Mouse (Mus musculus): ENCODE data around the gene Tjp1. TPM values are rescaled to one million over a fixed set of nuclear protein-coding genes. Genes with fewer than 3 reads are reported as not detected.

The Tjp1 gene
- polyA plus RNA-seq, 1 experiment from 2014 or later = 30.3 TPM

- H3K36me3 ChIP-seq (ENCODE audit: control insufficient read depth, insufficient read depth, low read length) = no peaks in the 10 kb centered on the region
- WGBS = 84% methylated on average over 3 of the region's 3 CpGs
- no peaks in the 10 kb centered on the region for H3K4me1 ChIP-seq (replicated peaks; ENCODE audit: control insufficient read depth, insufficient read depth, low read length)
- H3K27ac ChIP-seq (ENCODE audit: low read depth, low read length) = no peak overlapping the region
- H3K9ac ChIP-seq (ENCODE audit: low read length) = no peak overlapping the region
- no peak overlapping the region for H3K4me3 ChIP-seq (ENCODE audit: low read depth, low read length)
- no peak overlapping the region for H3K4me2 ChIP-seq (ENCODE audit: low read depth, low read length, severe bottlenecking)
- no peaks in the 10 kb centered on the region for H3K9me3 ChIP-seq (ENCODE audit: control insufficient read depth, low read length)
- no peaks in the 10 kb centered on the region for H3K27me3 ChIP-seq (ENCODE audit: control insufficient read depth, insufficient read depth, low read length)
- no peak for DNase-seq (ENCODE audit: low spot score)
- ATAC-seq (replicated peaks; ENCODE audit: low FRiP score) = no peak
Measured at GRCm38 (mm10) chr7:65472048-65472447, 55.5 kb downstream of the Tjp1 start.

- no peaks in the 10 kb centered on the region for H3K36me3 ChIP-seq (ENCODE audit: control insufficient read depth, insufficient read depth, low read length)
- no peak overlapping the region for H3K4me2 ChIP-seq (ENCODE audit: low read depth, low read length, severe bottlenecking)
- H3K27me3 ChIP-seq (ENCODE audit: control insufficient read depth, insufficient read depth, low read length) = no peaks in the 10 kb centered on the region
- H3K9me3 ChIP-seq (ENCODE audit: control insufficient read depth, low read length) = no peaks in the 10 kb centered on the region
- no peak overlapping the region for H3K27ac ChIP-seq (ENCODE audit: low read depth, low read length)
- H3K4me3 ChIP-seq (ENCODE audit: low read depth, low read length) = no peak overlapping the region
- H3K4me1 ChIP-seq (replicated peaks; ENCODE audit: control insufficient read depth, insufficient read depth, low read length) = no peaks in the 10 kb centered on the region
- WGBS = 85% methylated on average over 6 of the region's 6 CpGs
- no peak overlapping the region for H3K9ac ChIP-seq (ENCODE audit: low read length)
- ATAC-seq (replicated peaks; ENCODE audit: low FRiP score) = no peak
- no peak for DNase-seq (ENCODE audit: low spot score)
Measured at GRCm38 (mm10) chr7:65471406-65471805, 56.2 kb downstream of the Tjp1 start.

- no peak overlapping the region for H3K9ac ChIP-seq (ENCODE audit: low read length)
- ATAC-seq (replicated peaks; ENCODE audit: low FRiP score) = no peak
- WGBS = 32% methylated on average over 8 of the region's 8 CpGs
Measured at GRCm38 (mm10) chr7:65470214-65470613, 57.4 kb downstream of the Tjp1 start.

GRCm38 (mm10) chr7:65469666-65470065 lies 57.9 kb downstream of the Tjp1 start:
- Histone ChIP-seq H3K4me2 (ENCODE audit: low read depth, low read length, severe bottlenecking) (no peak overlapping the region), H3K9me3 (ENCODE audit: control insufficient read depth, low read length) (no peaks in the 10 kb centered on the region), H3K4me3 (ENCODE audit: low read depth, low read length) (no peak overlapping the region), H3K4me1 (replicated peaks; ENCODE audit: control insufficient read depth, insufficient read depth, low read length) (no peaks in the 10 kb centered on the region), H3K27me3 (ENCODE audit: control insufficient read depth, insufficient read depth, low read length) (no peaks in the 10 kb centered on the region), H3K27ac (ENCODE audit: low read depth, low read length) (no peak overlapping the region), H3K36me3 (ENCODE audit: control insufficient read depth, insufficient read depth, low read length) (no peaks in the 10 kb centered on the region), H3K9ac (ENCODE audit: low read length) (no peak overlapping the region)
- 35% methylated on average over 6 of the region's 6 CpGs for WGBS
- ATAC-seq (replicated peaks; ENCODE audit: low FRiP score) (no peak), DNase-seq (ENCODE audit: low spot score) (no peak)

More at GRCm38 (mm10) chr7:65470214-65470613, 57.4 kb downstream of the Tjp1 start:
- Histone ChIP-seq H3K27me3 (ENCODE audit: control insufficient read depth, insufficient read depth, low read length) (no peaks in the 10 kb centered on the region), H3K4me2 (ENCODE audit: low read depth, low read length, severe bottlenecking) (no peak overlapping the region), H3K4me1 (replicated peaks; ENCODE audit: control insufficient read depth, insufficient read depth, low read length) (no peaks in the 10 kb centered on the region), H3K4me3 (ENCODE audit: low read depth, low read length) (no peak overlapping the region), H3K9me3 (ENCODE audit: control insufficient read depth, low read length) (no peaks in the 10 kb centered on the region), H3K27ac (ENCODE audit: low read depth, low read length) (no peak overlapping the region), H3K36me3 (ENCODE audit: control insufficient read depth, insufficient read depth, low read length) (no peaks in the 10 kb centered on the region)
- DNase-seq (ENCODE audit: low spot score) = no peak

- 88% methylated on average over 8 of the region's 8 CpGs for WGBS
- Histone ChIP-seq H3K4me1 (replicated peaks; ENCODE audit: control insufficient read depth, insufficient read depth, low read length) (no peaks in the 10 kb centered on the region), H3K36me3 (ENCODE audit: control insufficient read depth, insufficient read depth, low read length) (no peaks in the 10 kb centered on the region), H3K27ac (ENCODE audit: low read depth, low read length) (no peak overlapping the region), H3K27me3 (ENCODE audit: control insufficient read depth, insufficient read depth, low read length) (no peaks in the 10 kb centered on the region), H3K9me3 (ENCODE audit: control insufficient read depth, low read length) (no peaks in the 10 kb centered on the region), H3K4me3 (ENCODE audit: low read depth, low read length) (no peak overlapping the region), H3K9ac (ENCODE audit: low read length) (no peak overlapping the region), H3K4me2 (ENCODE audit: low read depth, low read length, severe bottlenecking) (no peak overlapping the region)
- ATAC-seq (replicated peaks; ENCODE audit: low FRiP score) (no peak), DNase-seq (ENCODE audit: low spot score) (no peak)
Measured at GRCm38 (mm10) chr7:65468191-65468590, 59.4 kb downstream of the Tjp1 start.

- WGBS = 88% methylated on average over 4 of the region's 4 CpGs
- no peaks in the 10 kb centered on the region for H3K9me3 ChIP-seq (ENCODE audit: control insufficient read depth, low read length)
- no peak for DNase-seq (ENCODE audit: low spot score)
- H3K9ac ChIP-seq (ENCODE audit: low read length) = no peak overlapping the region
- no peaks in the 10 kb centered on the region for H3K27me3 ChIP-seq (ENCODE audit: control insufficient read depth, insufficient read depth, low read length)
- H3K4me2 ChIP-seq (ENCODE audit: low read depth, low read length, severe bottlenecking) = no peak overlapping the region
- no peak for ATAC-seq (replicated peaks; ENCODE audit: low FRiP score)
- no peak overlapping the region for H3K27ac ChIP-seq (ENCODE audit: low read depth, low read length)
- H3K36me3 ChIP-seq (ENCODE audit: control insufficient read depth, insufficient read depth, low read length) = no peaks in the 10 kb centered on the region
- H3K4me3 ChIP-seq (ENCODE audit: low read depth, low read length) = no peak overlapping the region
- H3K4me1 ChIP-seq (replicated peaks; ENCODE audit: control insufficient read depth, insufficient read depth, low read length) = no peaks in the 10 kb centered on the region
Measured at GRCm38 (mm10) chr7:65467306-65468021, 60.1 kb downstream of the Tjp1 start.

GRCm38 (mm10) chr7:65466137-65466536 lies 61.4 kb downstream of the Tjp1 start:
- 48% methylated on average over 11 of the region's 11 CpGs for WGBS
- DNase-seq (ENCODE audit: low spot score) (no peak), ATAC-seq (replicated peaks; ENCODE audit: low FRiP score) (no peak)
- H3K4me2 ChIP-seq (ENCODE audit: low read depth, low read length, severe bottlenecking) = no peak overlapping the region
- no peaks in the 10 kb centered on the region for H3K36me3 ChIP-seq (ENCODE audit: control insufficient read depth, insufficient read depth, low read length)
- H3K27ac ChIP-seq (ENCODE audit: low read depth, low read length) = no peak overlapping the region
- no peaks in the 10 kb centered on the region for H3K4me1 ChIP-seq (replicated peaks; ENCODE audit: control insufficient read depth, insufficient read depth, low read length)
- H3K27me3 ChIP-seq (ENCODE audit: control insufficient read depth, insufficient read depth, low read length) = no peaks in the 10 kb centered on the region
- no peak overlapping the region for H3K4me3 ChIP-seq (ENCODE audit: low read depth, low read length)
- no peak overlapping the region for H3K9ac ChIP-seq (ENCODE audit: low read length)
- H3K9me3 ChIP-seq (ENCODE audit: control insufficient read depth, low read length) = no peaks in the 10 kb centered on the region

GRCm38 (mm10) chr7:65464518-65465037 lies 63.0 kb downstream of the Tjp1 start:
- Histone ChIP-seq H3K36me3 (ENCODE audit: control insufficient read depth, insufficient read depth, low read length) (no peaks in the 10 kb centered on the region), H3K4me1 (replicated peaks; ENCODE audit: control insufficient read depth, insufficient read depth, low read length) (no peaks in the 10 kb centered on the region), H3K27ac (ENCODE audit: low read depth, low read length) (no peak overlapping the region), H3K27me3 (ENCODE audit: control insufficient read depth, insufficient read depth, low read length) (no peaks in the 10 kb centered on the region), H3K9ac (ENCODE audit: low read length) (no peak overlapping the region), H3K4me3 (ENCODE audit: low read depth, low read length) (no peak overlapping the region), H3K9me3 (ENCODE audit: control insufficient read depth, low read length) (no peaks in the 10 kb centered on the region), H3K4me2 (ENCODE audit: low read depth, low read length, severe bottlenecking) (no peak overlapping the region)
- ATAC-seq (replicated peaks; ENCODE audit: low FRiP score) (no peak), DNase-seq (ENCODE audit: low spot score) (no peak)
- WGBS = 97% methylated on average over 3 of the region's 3 CpGs

- H3K4me1 ChIP-seq (replicated peaks; ENCODE audit: control insufficient read depth, insufficient read depth, low read length) = no peaks in the 10 kb centered on the region
- H3K4me3 ChIP-seq (ENCODE audit: low read depth, low read length) = no peak overlapping the region
- H3K27ac ChIP-seq (ENCODE audit: low read depth, low read length) = no peak overlapping the region
- WGBS = 88% methylated on average over 4 of the region's 4 CpGs
- no peaks in the 10 kb centered on the region for H3K36me3 ChIP-seq (ENCODE audit: control insufficient read depth, insufficient read depth, low read length)
- no peaks in the 10 kb centered on the region for H3K27me3 ChIP-seq (ENCODE audit: control insufficient read depth, insufficient read depth, low read length)
- DNase-seq (ENCODE audit: low spot score) (no peak), ATAC-seq (replicated peaks; ENCODE audit: low FRiP score) (no peak)
- no peak overlapping the region for H3K4me2 ChIP-seq (ENCODE audit: low read depth, low read length, severe bottlenecking)
- H3K9ac ChIP-seq (ENCODE audit: low read length) = no peak overlapping the region
- H3K9me3 ChIP-seq (ENCODE audit: control insufficient read depth, low read length) = no peaks in the 10 kb centered on the region
Measured at GRCm38 (mm10) chr7:65463438-65463837, 64.1 kb downstream of the Tjp1 start.
